Mouse (Mus musculus): ENCODE results near the gene Man2a2. TPM values are rescaled to one million over a fixed set of nuclear protein-coding genes. Genes with fewer than 3 reads are reported as not detected.

The Man2a2 gene
- polyA plus RNA-seq (2015; fragmentation: Nextera tagmentation; extraction: Ambion mirVana): 18.4 and 22.3 TPM in 2 replicates

GRCm38 (mm10) chr7:80371041-80371751, at the start of gene Man2a2:
Gene Man2a2 (minus strand): TSS chr7:80371375.
- no peaks in the 10 kb centered on the region for H3K9me3 ChIP-seq
- peaks cover 20% of the 10 kb centered on the region for H3K4me1 ChIP-seq
- H3K4me3 ChIP-seq: peak within 1 kb of the TSS; percentile 89
- H3K27me3 ChIP-seq: no peaks in the 10 kb centered on the region
- peaks cover 24% of the 10 kb centered on the region for H3K36me3 ChIP-seq
- peak; percentile 68 for ATAC-seq (ENCODE audit: borderline replicate concordance, extremely low read depth, low FRiP score, low TSS enrichment)
- peak within 1 kb of the TSS; percentile 82 for H3K9ac ChIP-seq
- H3K4me2 ChIP-seq: peak within 1 kb of the TSS; percentile 74
- peak within 1 kb of the TSS; percentile 90 for H3K27ac ChIP-seq
- WGBS: under 1% methylated on average over 61 of the region's 86 CpGs

DNA sequence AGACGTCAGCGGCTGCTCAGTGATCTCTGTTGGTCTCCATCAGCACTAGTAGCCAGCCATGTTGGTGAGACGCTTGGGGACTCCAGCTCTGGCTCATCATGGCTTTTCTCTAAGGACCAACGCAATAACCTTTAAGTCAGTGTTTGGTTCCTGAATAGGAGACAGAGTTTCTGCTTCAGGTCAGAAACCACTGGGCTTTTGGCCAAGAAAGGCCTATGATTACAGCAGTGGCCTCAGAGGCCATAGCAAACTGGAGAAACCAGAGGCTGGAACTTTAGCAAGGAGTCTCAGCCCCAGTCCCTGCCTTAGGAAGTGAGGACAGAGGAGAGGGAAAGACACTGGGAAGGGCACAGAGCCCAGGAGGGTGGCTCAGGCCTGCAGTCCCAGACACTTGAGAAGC, 49.4 kb upstream of the Man2a2 start:
- no peaks in the 10 kb centered on the region for H3K27me3 ChIP-seq
- H3K4me2 ChIP-seq: no peak overlapping the region
- WGBS: 80% methylated on average over 4 of the region's 4 CpGs
- peaks cover 7% of the 10 kb centered on the region for H3K4me1 ChIP-seq
- no peak overlapping the region for H3K9ac ChIP-seq
- no peak overlapping the region for H3K27ac ChIP-seq
- no peaks in the 10 kb centered on the region for H3K9me3 ChIP-seq
- no peak for ATAC-seq (ENCODE audit: borderline replicate concordance, extremely low read depth, low FRiP score, low TSS enrichment)
- no peak overlapping the region for H3K4me3 ChIP-seq
- no peaks in the 10 kb centered on the region for H3K36me3 ChIP-seq

- H3K9ac ChIP-seq: no peak overlapping the region
- WGBS: 36% methylated on average over 3 of the region's 3 CpGs
- no peaks in the 10 kb centered on the region for H3K27me3 ChIP-seq
- no peak overlapping the region for H3K4me3 ChIP-seq
- no peak overlapping the region for H3K27ac ChIP-seq
- H3K4me1 ChIP-seq: peaks cover 9% of the 10 kb centered on the region
- H3K9me3 ChIP-seq: no peaks in the 10 kb centered on the region
- H3K4me2 ChIP-seq: no peak overlapping the region
- H3K36me3 ChIP-seq: no peaks in the 10 kb centered on the region
- no peak for ATAC-seq (ENCODE audit: borderline replicate concordance, extremely low read depth, low FRiP score, low TSS enrichment)
These were observed 48.1 kb upstream of the Man2a2 start for GRCm38 (mm10) chr7:80419278-80419677.

DNA sequence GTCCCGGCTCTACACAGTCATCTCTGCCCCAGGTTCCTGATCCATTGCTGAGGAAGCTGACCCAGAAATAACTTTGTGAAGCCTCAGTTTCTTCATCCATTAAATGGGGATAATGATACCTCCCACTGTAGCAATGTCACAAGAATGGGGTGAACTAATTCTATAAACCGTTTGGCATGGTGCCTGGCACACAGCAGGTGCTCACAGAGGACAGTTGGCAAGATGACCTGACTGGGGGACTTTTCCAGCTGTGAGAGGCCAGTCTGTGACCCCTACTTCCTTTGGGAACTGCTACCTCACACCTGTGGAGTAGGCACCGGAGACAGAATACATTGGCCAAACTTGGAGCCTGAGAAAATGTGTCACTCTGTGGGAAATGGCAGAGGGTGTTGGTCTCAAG, 46.9 kb upstream of the Man2a2 start:
- Histone ChIP-seq H3K4me1 (peaks cover 11% of the 10 kb centered on the region), H3K4me3 (no peak overlapping the region), H3K27me3 (no peaks in the 10 kb centered on the region), H3K4me2 (no peak overlapping the region), H3K27ac (no peak overlapping the region), H3K9ac (no peak overlapping the region), H3K36me3 (no peaks in the 10 kb centered on the region), H3K9me3 (no peaks in the 10 kb centered on the region)
- no peak for ATAC-seq (ENCODE audit: borderline replicate concordance, extremely low read depth, low FRiP score, low TSS enrichment)
- 82% methylated on average over 3 of the region's 3 CpGs for WGBS

- ATAC-seq (ENCODE audit: borderline replicate concordance, extremely low read depth, low FRiP score, low TSS enrichment): no peak
These were observed 46.4 kb upstream of the Man2a2 start for GRCm38 (mm10) chr7:80417601-80418000.

DNA sequence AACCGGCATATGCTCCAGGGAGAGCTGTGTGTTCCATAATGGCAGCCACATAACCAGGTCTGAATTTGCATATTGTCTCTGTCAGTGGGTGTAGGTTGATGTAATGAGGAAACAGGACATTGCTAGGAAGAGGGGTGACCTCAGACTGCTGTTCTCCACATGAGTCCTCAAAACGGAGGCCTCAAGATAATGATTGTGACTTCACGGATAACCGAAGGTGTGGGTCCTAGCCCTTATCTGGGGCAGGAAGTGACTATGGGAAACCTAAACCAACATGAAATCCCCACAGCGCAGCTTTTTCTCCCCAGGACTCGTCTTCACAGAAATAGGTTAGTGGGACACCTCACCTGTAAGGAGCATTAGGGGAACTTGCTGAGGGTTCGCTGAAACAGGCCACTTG, 45.8 kb upstream of the Man2a2 start:
- ATAC-seq (ENCODE audit: borderline replicate concordance, extremely low read depth, low FRiP score, low TSS enrichment): no peak
- 0 out of 2 replicates have a peak, but pooled peaks cover 6% of the 10 kb centered on the region for H3K4me1 ChIP-seq
- no peak overlapping the region for H3K4me3 ChIP-seq
- no peak overlapping the region for H3K27ac ChIP-seq
- WGBS: 64% methylated on average over 7 of the region's 7 CpGs
- no peak overlapping the region for H3K9ac ChIP-seq
- no peaks in the 10 kb centered on the region for H3K36me3 ChIP-seq
- H3K27me3 ChIP-seq: no peaks in the 10 kb centered on the region
- no peaks in the 10 kb centered on the region for H3K9me3 ChIP-seq
- H3K4me2 ChIP-seq: no peak overlapping the region

More at GRCm38 (mm10) chr7:80417601-80418000, 46.4 kb upstream of the Man2a2 start:
- Histone ChIP-seq H3K4me1 (0 out of 2 replicates have a peak, but pooled peaks cover 6% of the 10 kb centered on the region), H3K27ac (no peak overlapping the region), H3K9me3 (no peaks in the 10 kb centered on the region), H3K27me3 (no peaks in the 10 kb centered on the region), H3K9ac (no peak overlapping the region), H3K4me3 (no peak overlapping the region), H3K4me2 (no peak overlapping the region), H3K36me3 (no peaks in the 10 kb centered on the region)

DNA sequence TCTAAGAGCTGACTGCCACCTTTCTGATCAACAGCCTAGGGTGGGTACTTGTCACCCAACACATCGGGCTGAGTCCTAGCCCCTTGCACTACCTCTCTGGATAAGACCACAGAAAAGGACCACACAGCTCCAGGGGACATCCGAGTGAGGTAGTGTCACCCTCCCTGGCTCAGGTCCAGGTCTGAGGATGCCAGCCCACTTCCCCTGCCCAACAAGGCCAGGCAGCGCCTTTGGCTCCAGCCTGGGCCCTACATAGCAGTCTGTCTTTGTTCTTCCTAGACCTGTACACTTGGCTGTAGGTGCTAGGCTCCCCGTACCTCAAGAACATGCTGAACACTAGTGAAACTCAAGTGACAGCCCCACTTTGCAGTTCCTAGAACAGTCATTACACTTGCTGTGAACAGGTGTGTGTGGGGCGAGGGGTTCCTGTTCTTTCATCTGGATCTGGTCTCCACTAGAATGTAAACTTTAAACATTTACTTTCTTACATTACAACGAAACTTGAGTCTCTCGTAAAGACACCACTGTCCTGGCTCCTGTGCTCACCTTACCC, 43.2 kb upstream of the Man2a2 start:
- Histone ChIP-seq H3K27ac (no peak overlapping the region), H3K9me3 (no peaks in the 10 kb centered on the region), H3K36me3 (no peaks in the 10 kb centered on the region), H3K27me3 (no peaks in the 10 kb centered on the region), H3K9ac (no peak overlapping the region), H3K4me2 (no peak overlapping the region), H3K4me3 (no peak overlapping the region), H3K4me1 (0 out of 2 replicates have a peak, but pooled peaks cover 6% of the 10 kb centered on the region)
- ATAC-seq (ENCODE audit: borderline replicate concordance, extremely low read depth, low FRiP score, low TSS enrichment): no peak
- 63% methylated on average over 7 of the region's 7 CpGs for WGBS

GRCm38 (mm10) chr7:80413512-80414302, 42.5 kb upstream of the Man2a2 start:
- no peaks in the 10 kb centered on the region for H3K27me3 ChIP-seq
- no peak overlapping the region for H3K9ac ChIP-seq
- no peak overlapping the region for H3K27ac ChIP-seq
- H3K4me1 ChIP-seq: 0 out of 2 replicates have a peak, but pooled peaks cover 6% of the 10 kb centered on the region
- no peaks in the 10 kb centered on the region for H3K9me3 ChIP-seq
- WGBS: 71% methylated on average over 9 of the region's 9 CpGs
- H3K4me2 ChIP-seq: no peak overlapping the region
- no peak; the same call in 1 of the 2 replicates for ATAC-seq (ENCODE audit: borderline replicate concordance, extremely low read depth, low FRiP score, low TSS enrichment)
- H3K4me3 ChIP-seq: no peak overlapping the region
- no peaks in the 10 kb centered on the region for H3K36me3 ChIP-seq

GRCm38 (mm10) chr7:80412781-80413180, 41.6 kb upstream of the Man2a2 start:
- no peaks in the 10 kb centered on the region for H3K9me3 ChIP-seq
- no peaks in the 10 kb centered on the region for H3K36me3 ChIP-seq
- H3K27me3 ChIP-seq: no peaks in the 10 kb centered on the region
- no peak overlapping the region for H3K9ac ChIP-seq
- 0 out of 2 replicates have a peak, but pooled peaks cover 6% of the 10 kb centered on the region for H3K4me1 ChIP-seq
- 61% methylated on average over 5 of the region's 5 CpGs for WGBS
- H3K27ac ChIP-seq: no peak overlapping the region
- H3K4me3 ChIP-seq: no peak overlapping the region
- no peak overlapping the region for H3K4me2 ChIP-seq
- ATAC-seq (ENCODE audit: borderline replicate concordance, extremely low read depth, low FRiP score, low TSS enrichment): no peak

GRCm38 (mm10) chr7:80412279-80412678, 41.1 kb upstream of the Man2a2 start:
- no peak for ATAC-seq (ENCODE audit: borderline replicate concordance, extremely low read depth, low FRiP score, low TSS enrichment)
- Histone ChIP-seq H3K4me2 (no peak overlapping the region), H3K27me3 (no peaks in the 10 kb centered on the region), H3K36me3 (no peaks in the 10 kb centered on the region), H3K4me3 (no peak overlapping the region), H3K4me1 (0 out of 2 replicates have a peak, but pooled peaks cover 6% of the 10 kb centered on the region), H3K9ac (no peak overlapping the region), H3K9me3 (no peaks in the 10 kb centered on the region), H3K27ac (no peak overlapping the region)
- WGBS: 71% methylated on average over 10 of the region's 10 CpGs

GRCm38 (mm10) chr7:80410380-80410779, 39.2 kb upstream of the Man2a2 start:
- no peak overlapping the region for H3K27ac ChIP-seq
- 0 out of 2 replicates have a peak, but pooled peaks cover 6% of the 10 kb centered on the region for H3K4me1 ChIP-seq
- ATAC-seq (ENCODE audit: borderline replicate concordance, extremely low read depth, low FRiP score, low TSS enrichment): no peak
- WGBS: 79% methylated on average over 9 of the region's 9 CpGs
- H3K4me2 ChIP-seq: no peak overlapping the region
- H3K9ac ChIP-seq: no peak overlapping the region
- no peak overlapping the region for H3K4me3 ChIP-seq
- H3K36me3 ChIP-seq: no peaks in the 10 kb centered on the region
- H3K27me3 ChIP-seq: no peaks in the 10 kb centered on the region
- no peaks in the 10 kb centered on the region for H3K9me3 ChIP-seq

- no peak overlapping the region for H3K9ac ChIP-seq
- H3K4me1 ChIP-seq: peaks cover 18% of the 10 kb centered on the region
- H3K27ac ChIP-seq: no peak overlapping the region
- no peak for ATAC-seq (ENCODE audit: borderline replicate concordance, extremely low read depth, low FRiP score, low TSS enrichment)
- H3K4me2 ChIP-seq: no peak overlapping the region
- no peaks in the 10 kb centered on the region for H3K27me3 ChIP-seq
- no peaks in the 10 kb centered on the region for H3K9me3 ChIP-seq
- no peak overlapping the region for H3K4me3 ChIP-seq
- H3K36me3 ChIP-seq: no peaks in the 10 kb centered on the region
- WGBS: 61% methylated on average over 9 of the region's 9 CpGs
These were observed 36.5 kb upstream of the Man2a2 start for GRCm38 (mm10) chr7:80407712-80408111.
